ENCODE assay signal across 11 mouse cellular contexts in genomic region chr2:43738562-43739112, GRCm38 (mm10). TPM values are rescaled to one million over a fixed set of nuclear protein-coding genes. Genes with fewer than 3 reads are reported as not detected.
DNase-seq lines count a peak whose midpoint lies in the region; ATAC-seq lines count a peak whose summit lies in the region.
"Had no signal": no experiment of that assay in that cellular context is flagged by ENCODE, and none has a peak within 500 bp of the region (broad histone marks: within the 10 kb centered on the region; RNA-seq: fewer than 3 reads in every experiment).

No protein-coding gene starts in this region.

- H3K27ac ChIP-seq in liver, embryonic 16.5 days (ENCODE audit: low read length) = peak overlapping the region; percentile 57
- no peak overlapping the region for H3K27ac ChIP-seq in hindbrain, embryonic 16.5 days (ENCODE audit: low read depth, low read length)
- H3K27ac ChIP-seq: embryonic facial prominence, embryonic 12.5 days had no signal

- no peaks in the 10 kb centered on the region for H3K9me3 ChIP-seq in liver, embryonic 16.5 days (replicated peaks; ENCODE audit: control insufficient read depth, low read length)
- H3K9me3 ChIP-seq in hindbrain, embryonic 16.5 days (ENCODE audit: control insufficient read depth, low read length) = no peaks in the 10 kb centered on the region
- H3K9me3 ChIP-seq: embryonic facial prominence, embryonic 12.5 days had no signal

- peaks cover 7% of the 10 kb centered on the region for H3K4me1 ChIP-seq in liver, embryonic 16.5 days (ENCODE audit: control insufficient read depth, low read depth, low read length)
- H3K4me1 ChIP-seq in hindbrain, embryonic 16.5 days (ENCODE audit: control insufficient read depth, insufficient read depth, low read depth, low read length) = no peaks in the 10 kb centered on the region
- H3K4me1 ChIP-seq: embryonic facial prominence, embryonic 12.5 days had no signal

- DNase-seq in layer of hippocampus, adult 9-11 months = peak; percentile 19
- no peak for DNase-seq in layer of hippocampus, adult 8-10 months (ENCODE audit: low spot score in 2 of 2)
- DNase-seq in MEL-GATA-1-ER (ENCODE audit: extremely low read depth, low read depth) = peak; percentile 22
- peak; percentile 79 for DNase-seq in splenic B cell, adult 2 months (ENCODE audit: low read depth, low spot score)
- DNase-seq in urinary bladder, postnatal 25 days (ENCODE audit: low spot score) = no peak
- no peak for DNase-seq in right cerebral cortex, adult 2 months (ENCODE audit: low spot score in 2 of 2)

- H3K4me3 ChIP-seq in liver, embryonic 16.5 days (ENCODE audit: low read depth, low read length) = no peak overlapping the region
- H3K4me3 ChIP-seq in hindbrain, embryonic 16.5 days (ENCODE audit: low read length) = no peak overlapping the region
- H3K4me3 ChIP-seq: embryonic facial prominence, embryonic 12.5 days had no signal

- no peak for ATAC-seq in liver, embryonic 16.5 days (ENCODE audit: low read depth)
- ATAC-seq in hindbrain, embryonic 16.5 days = no peak
- ATAC-seq: intestine, embryonic 16.5 days; Patski had no signal

- 22% methylated on average over 10 of the region's 10 CpGs for WGBS in liver, embryonic 16.5 days (ENCODE audit: insufficient replicate concordance)
- WGBS in hindbrain, embryonic 16.5 days = 91% methylated on average over 10 of the region's 10 CpGs

- H3K9ac ChIP-seq in liver, embryonic 16.5 days (ENCODE audit: low read depth, low read length) = no peak overlapping the region
- no peak overlapping the region for H3K9ac ChIP-seq in hindbrain, embryonic 16.5 days (ENCODE audit: low read depth, low read length)
- H3K9ac ChIP-seq: embryonic facial prominence, embryonic 12.5 days had no signal

- H3K4me2 ChIP-seq in liver, embryonic 16.5 days (ENCODE audit: low read depth, low read length) = peak overlapping the region; percentile 21; the same call in 1 of the 2 replicates
- no peak overlapping the region for H3K4me2 ChIP-seq in hindbrain, embryonic 16.5 days (ENCODE audit: low read length)
- H3K4me2 ChIP-seq: embryonic facial prominence, embryonic 12.5 days had no signal

- H3K27me3 ChIP-seq in liver, embryonic 16.5 days (ENCODE audit: control insufficient read depth, insufficient read depth, low read depth, low read length) = no peaks in the 10 kb centered on the region
- no peaks in the 10 kb centered on the region for H3K27me3 ChIP-seq in splenic B cell, adult 2 months (ENCODE audit: control insufficient read depth, insufficient read depth, low read length, poor library complexity, severe bottlenecking)
- H3K27me3 ChIP-seq in hindbrain, embryonic 16.5 days (replicated peaks; ENCODE audit: control insufficient read depth, insufficient read depth, low read length) = no peaks in the 10 kb centered on the region
- H3K27me3 ChIP-seq: embryonic facial prominence, embryonic 12.5 days had no signal

- no peaks in the 10 kb centered on the region for H3K36me3 ChIP-seq in liver, embryonic 16.5 days (ENCODE audit: control insufficient read depth, insufficient read depth)
- no peaks in the 10 kb centered on the region for H3K36me3 ChIP-seq in splenic B cell, adult 2 months (ENCODE audit: control insufficient read depth, insufficient read depth, low read length, poor library complexity, severe bottlenecking)
- no peaks in the 10 kb centered on the region for H3K36me3 ChIP-seq in hindbrain, embryonic 16.5 days (ENCODE audit: control insufficient read depth, insufficient read depth, low read length)
- H3K36me3 ChIP-seq: embryonic facial prominence, embryonic 12.5 days had no signal

RNA-seq across cellular contexts. Expression of gene Arhgap15, which starts 10.0 kb away (rescaled TPM):
- 10 to 100 TPM in 1 of 4 experiments, 1 to 10 TPM in 3; 6.6 to 10.0 (median 8.7) TPM for total RNA-seq in layer of hippocampus, adult 8-10 months (2022)
- polyA plus RNA-seq in liver, embryonic 16.5 days (2015; fragmentation: Nextera tagmentation; extraction: Ambion mirVana) = 5.2 and 6.4 TPM in 2 replicates
- polyA plus RNA-seq in hindbrain, embryonic 16.5 days (2015; fragmentation: Nextera tagmentation; extraction: Ambion mirVana) = 3.0 and 3.1 TPM in 2 replicates
- polyA plus RNA-seq: Patski had no signal

Comparison
In these comparisons a context has a peak if more than half of its experiments do, and no peak if none do; other contexts are left out.
1. DNase-seq: peak in layer of hippocampus, adult 9-11 months (single experiment), MEL-GATA-1-ER (single experiment) and splenic B cell, adult 2 months (single experiment); none in layer of hippocampus, adult 8-10 months (0 of 2), urinary bladder, postnatal 25 days (single experiment) and right cerebral cortex, adult 2 months (0 of 2).